1 mouse cellular context compared by ENCODE assay signal in the genomic region with DNA sequence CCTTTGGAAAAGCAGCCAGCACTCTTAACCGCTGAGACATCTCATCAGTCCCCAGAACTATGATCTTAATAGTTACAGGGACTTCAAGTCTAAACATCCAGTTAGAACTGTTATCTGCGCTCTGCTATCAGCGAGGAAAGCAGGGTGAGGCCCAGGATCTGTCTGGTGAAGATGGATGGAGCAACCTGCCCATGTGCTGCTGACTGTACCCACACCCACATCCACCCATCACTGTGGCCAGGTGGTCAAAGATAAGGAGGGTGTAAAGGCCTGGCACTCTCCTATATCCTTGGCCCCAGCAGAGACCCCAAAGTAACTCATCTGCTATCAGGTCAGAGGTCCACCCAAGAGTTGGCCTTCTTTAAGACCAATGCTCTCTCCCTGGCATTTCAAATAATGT.
TF ChIP-seq lines count a peak whose summit lies in the region.

No protein-coding gene starts in this region.

TF ChIP-seq in MEL, 35 proteins besides CTCF, POLR2A, EP300 and RAD21:
- TF ChIP-seq TBP (IDR thresholded peaks at IDR 0.05; ENCODE audit: low read depth, low read length) (no peak), MXI1 (IDR thresholded peaks at IDR 0.05; ENCODE audit: low read depth, low read length) (no peak), TAL1 (IDR thresholded peaks at IDR 0.05; ENCODE audit: low read length) (peak; percentile 68), MYC (IDR thresholded peaks at IDR 0.05; ENCODE audit: low read depth, low read length) (peak; percentile 37; the same call in 1 of the 2 replicates), HCFC1 (IDR thresholded peaks at IDR 0.05; ENCODE audit: low read depth, low read length) (no peak), GATA1 (IDR thresholded peaks at IDR 0.05; ENCODE audit: low read depth, low read length) (peak; percentile 74), ELF1 (IDR thresholded peaks at IDR 0.05; ENCODE audit: low read depth, low read length) (no peak), ZKSCAN1 (IDR thresholded peaks at IDR 0.05; ENCODE audit: low read depth, low read length) (no peak), GABPA (IDR thresholded peaks at IDR 0.05; ENCODE audit: low read depth, low read length) (no peak), SMC3 (IDR thresholded peaks at IDR 0.05; ENCODE audit: low read depth, low read length) (no peak), RCOR1 (IDR thresholded peaks at IDR 0.05; ENCODE audit: low read depth, low read length) (peak; percentile 41; the same call in 1 of the 2 replicates), MYB (IDR thresholded peaks at IDR 0.05; ENCODE audit: low read depth, low read length) (no peak), MEF2A (IDR thresholded peaks at IDR 0.05; ENCODE audit: extremely low read depth, insufficient replicate concordance, low read depth, low read length, poor library complexity, severe bottlenecking) (no peak), USF2 (IDR thresholded peaks at IDR 0.05; ENCODE audit: borderline replicate concordance in 1 of 2, insufficient read depth in 1 of 2, low read depth in 1 of 2, low read length in 2 of 2) (no peak), JUND (IDR thresholded peaks at IDR 0.05; ENCODE audit: low read depth, low read length) (no peak), ETS1 (IDR thresholded peaks at IDR 0.05; ENCODE audit: low read depth, low read length) (0 out of 2 replicates have a peak, but pooled peaks have one; percentile 36), USF1 (IDR thresholded peaks at IDR 0.05; ENCODE audit: low read depth, low read length) (no peak), NRF1 (IDR thresholded peaks at IDR 0.05; ENCODE audit: insufficient read depth, low read depth, low read length, poor library complexity, severe bottlenecking) (no peak), ZC3H11A (IDR thresholded peaks at IDR 0.05; ENCODE audit: low read depth, low read length) (no peak), MAFK (IDR thresholded peaks at IDR 0.05; ENCODE audit: borderline replicate concordance, low read depth, low read length) (no peak), MAX (IDR thresholded peaks at IDR 0.05; ENCODE audit: low read length) (no peak), SIN3A (IDR thresholded peaks at IDR 0.05; ENCODE audit: low read length) (0 out of 2 replicates have a peak, but pooled peaks have one; percentile 16), MAZ (IDR thresholded peaks at IDR 0.05; ENCODE audit: low read depth, low read length) (no peak), ZMIZ1 (IDR thresholded peaks at IDR 0.05; ENCODE audit: low read depth, low read length) (no peak), TCF12 (IDR thresholded peaks at IDR 0.05; ENCODE audit: low read depth, low read length) (peak; percentile 59; the same call in 1 of the 2 replicates), CHD1 (IDR thresholded peaks at IDR 0.05; ENCODE audit: low read depth, low read length) (no peak), KAT2A (conservative IDR thresholded peaks at IDR 0.05; ENCODE audit: low read depth, low read length) (no peak), POLR2AphosphoS5 (IDR thresholded peaks at IDR 0.05; ENCODE audit: borderline replicate concordance, low read depth, low read length) (no peak)
